Mouse (Mus musculus) erythroblast, embryonic 14.5 days (primary cell): ENCODE data around the gene Tm6sf2. TPM values are rescaled to one million over a fixed set of nuclear protein-coding genes. Genes with fewer than 3 reads are reported as not detected.

Experiments used
- H3K27me3 ChIP-seq: 2 replicates; pipeline ENCODE4 v1.6.1; 2012; ENCODE audit warnings: inconsistent platforms; ENCODE audit not compliant: control insufficient read depth
- H3K36me3 ChIP-seq: 2 replicates; pipeline ENCODE4 v1.6.1; 2012; ENCODE audit warnings: mild to moderate bottlenecking, inconsistent platforms; ENCODE audit not compliant: control insufficient read depth
- H3K4me1 ChIP-seq: 2 replicates; pipeline ENCODE4 v1.6.1; 2012; ENCODE audit warnings: inconsistent platforms; ENCODE audit not compliant: control insufficient read depth
- H3K4me3 ChIP-seq: replicated peaks from 2 replicates; pipeline ENCODE3; 2012; ENCODE audit warnings: moderate library complexity, mild to moderate bottlenecking, inconsistent platforms
- H3K9me3 ChIP-seq: 2 replicates; pipeline ENCODE4 v1.6.1; 2012; ENCODE audit warnings: low read length, inconsistent platforms, mixed read lengths; ENCODE audit not compliant: control insufficient read depth
- GATA1 ChIP-seq: IDR thresholded peaks from 2 replicates; pipeline ENCODE4 v1.6.1; 2012; ENCODE audit warnings: low read length, inconsistent platforms, mixed read lengths
- TAL1 ChIP-seq: IDR thresholded peaks from 3 replicates; pipeline ENCODE4 v1.6.1; 2012; ENCODE audit warnings: low read length, inconsistent platforms, mixed read lengths
- polyA plus RNA-seq: library from polyadenylated mRNA; stranded (reverse); fragments of >175 nt; gene quantifications from 2 replicates; pipeline ENCODE4 v1.2.3, GENCODE M21; 2012

The Tm6sf2 gene
- polyA plus RNA-seq, 1 experiment: not detected

- no peak overlapping the region for H3K4me3 ChIP-seq
- peaks cover 10% of the 10 kb centered on the region for H3K27me3 ChIP-seq
- peaks cover 22% of the 10 kb centered on the region for H3K36me3 ChIP-seq
- TF ChIP-seq TAL1: no peak
- no peak for TF ChIP-seq GATA1
- peaks cover 33% of the 10 kb centered on the region for H3K4me1 ChIP-seq
- H3K9me3 ChIP-seq: no peaks in the 10 kb centered on the region
Measured at GRCm38 (mm10) chr8:70129309-70129952, 56.7 kb downstream of the Tm6sf2 start.

Other genes starting within 250 kb of the Tm6sf2 start
- gene Pbx4, start 240.4 kb upstream of the Tm6sf2 start, polyA plus RNA-seq: 0.13 and 0.24 TPM in 2 replicates
- gene Cilp2, start 185.2 kb upstream of the Tm6sf2 start, polyA plus RNA-seq: not detected in 2 replicates
- gene Tssk6, start 170.7 kb upstream of the Tm6sf2 start, polyA plus RNA-seq: 0.10 and 0.18 TPM in 2 replicates
- 18.1 and 19.7 TPM in 2 replicates for gene Ndufa13, start 170.4 kb upstream of the Tm6sf2 start, polyA plus RNA-seq
- 0.17 and 0.58 TPM in 2 replicates for gene Yjefn3, start 170.2 kb upstream of the Tm6sf2 start, polyA plus RNA-seq
- 5.9 and 8.1 TPM in 2 replicates for gene Gatad2a, start 76.5 kb upstream of the Tm6sf2 start, polyA plus RNA-seq
- gene Mau2, start 30.2 kb upstream of the Tm6sf2 start, polyA plus RNA-seq: 1.5 TPM in 2 replicates
- 4.0 TPM in 2 replicates for gene Sugp1, start 30.1 kb upstream of the Tm6sf2 start, polyA plus RNA-seq
- not detected in 2 replicates for gene Hapln4, start 10.5 kb downstream of the Tm6sf2 start, polyA plus RNA-seq
- gene Ncan, start 47.9 kb downstream of the Tm6sf2 start, polyA plus RNA-seq: not detected in 2 replicates
- gene Nr2c2ap, start 58.4 kb downstream of the Tm6sf2 start, polyA plus RNA-seq: 0.21 and 0.41 TPM in 2 replicates
- 1.8 and 2.5 TPM in 2 replicates for gene Rfxank, start 66.2 kb downstream of the Tm6sf2 start, polyA plus RNA-seq
- gene Borcs8, start 66.6 kb downstream of the Tm6sf2 start, polyA plus RNA-seq: 2.9 and 4.0 TPM in 2 replicates
- gene Mef2b, start 66.8 kb downstream of the Tm6sf2 start, polyA plus RNA-seq: 0.14 and 0.29 TPM in 2 replicates
- 9.0 and 11.2 TPM in 2 replicates for gene Tmem161a, start 99.4 kb downstream of the Tm6sf2 start, polyA plus RNA-seq
- gene Slc25a42, start 139.4 kb downstream of the Tm6sf2 start, polyA plus RNA-seq: 2.6 and 2.9 TPM in 2 replicates
- gene Sugp2, start 161.3 kb downstream of the Tm6sf2 start, polyA plus RNA-seq: 1.5 and 2.7 TPM in 2 replicates
- 1.6 and 2.2 TPM in 2 replicates for gene Armc6, start 161.5 kb downstream of the Tm6sf2 start, polyA plus RNA-seq
- gene Homer3, start 209.9 kb downstream of the Tm6sf2 start, polyA plus RNA-seq: 0.24 and 0.26 TPM in 2 replicates
- gene Ddx49, start 229.6 kb downstream of the Tm6sf2 start, polyA plus RNA-seq: 2.8 and 3.8 TPM in 2 replicates
- 32.6 and 34.2 TPM in 2 replicates for gene Cope, start 229.6 kb downstream of the Tm6sf2 start, polyA plus RNA-seq
- gene Cers1, start 242.9 kb downstream of the Tm6sf2 start, polyA plus RNA-seq: 0.06 TPM in 1 of 2 replicates, not detected in the other